Mouse (Mus musculus): ENCODE results near the gene Tmem246.

DNA sequence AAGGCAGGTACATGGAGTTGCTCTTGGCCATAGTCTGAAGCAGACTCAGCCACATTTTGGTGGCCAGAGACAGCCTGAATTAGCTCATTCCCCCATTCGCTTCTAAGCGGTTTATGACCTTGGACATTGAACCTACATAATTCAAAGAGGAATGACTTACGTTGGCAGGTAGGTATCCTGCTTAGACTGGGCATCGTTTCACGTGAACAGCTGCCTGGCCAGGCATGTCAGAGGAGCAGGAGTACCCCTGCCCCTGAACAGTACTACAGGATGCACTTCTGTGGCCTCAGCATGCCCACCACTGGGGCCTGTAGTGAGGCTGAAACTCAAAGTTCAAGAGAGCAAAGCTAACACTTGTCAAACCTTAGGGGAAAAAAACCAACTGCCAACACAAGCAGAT, 44.3 kb downstream of the Tmem246 start:
- no peak for TF ChIP-seq CTCF (IDR thresholded peaks at IDR 0.05)
- no peak for TF ChIP-seq POLR2A (IDR thresholded peaks at IDR 0.05; ENCODE audit: insufficient read depth, low read depth, low read length)

All from heart, adult 2 months (tissue).